Mouse (Mus musculus) limb, embryonic 14.5 days (tissue): Measurements from ENCODE around the gene Prdm16. TPM values are rescaled to one million over a fixed set of nuclear protein-coding genes. Genes with fewer than 3 reads are reported as not detected.

Experiments used
- ATAC-seq: fragments of 200-750 bp; cut with Nextera tagmentation; 2 replicates; pipeline ENCODE4 v1.8.0; 2017; ENCODE audit warnings: low read depth, moderate number of reproducible peaks, moderate TSS enrichment; ENCODE audit not compliant: low FRiP score
- DNase-seq: peaks from one replicate; pipeline ENCODE4 v3.0.0-alpha.2; 2015; ENCODE audit warnings: low spot score
- H3K27ac ChIP-seq: fragments of 300-500 bp; sonication (generic); replicated peaks from 2 replicates; pipeline ENCODE4 v1.5.1; 2014; ENCODE audit warnings: low read depth, mild to moderate bottlenecking, low read length, moderate library complexity, mixed read lengths
- H3K27me3 ChIP-seq: fragments of 300-500 bp; sonication (generic); 2 replicates; pipeline ENCODE4 v1.6.1; 2014; ENCODE audit warnings: low read length, mixed read lengths; ENCODE audit not compliant: control insufficient read depth, insufficient read depth
- H3K36me3 ChIP-seq: fragments of 300-500 bp; sonication (generic); 2 replicates; pipeline ENCODE4 v1.6.1; 2014; ENCODE audit warnings: mild to moderate bottlenecking, low read length, moderate library complexity, mixed read lengths; ENCODE audit not compliant: control insufficient read depth, insufficient read depth
- H3K4me1 ChIP-seq: fragments of 300-500 bp; sonication (generic); 2 replicates; pipeline ENCODE4 v1.6.1; 2014; ENCODE audit warnings: antibody characterized with exemption, low read length, mixed read lengths; ENCODE audit not compliant: control insufficient read depth, insufficient read depth
- H3K4me2 ChIP-seq: fragments of 300-500 bp; sonication (generic); replicated peaks from 2 replicates; pipeline ENCODE4 v1.6.1; 2014; ENCODE audit warnings: low read depth, mild to moderate bottlenecking, low read length, moderate library complexity; ENCODE audit not compliant: severe bottlenecking
- H3K4me3 ChIP-seq: fragments of 300-500 bp; sonication (generic); replicated peaks from 2 replicates; pipeline ENCODE4 v1.5.1; 2014; ENCODE audit warnings: low read length
- H3K9ac ChIP-seq: fragments of 300-500 bp; sonication (generic); 2 replicates; pipeline ENCODE4 v1.6.1; 2014; ENCODE audit warnings: mild to moderate bottlenecking, low read depth, low read length, moderate library complexity; ENCODE audit not compliant: severe bottlenecking
- H3K9me3 ChIP-seq: fragments of 300-500 bp; sonication (generic); 2 replicates; pipeline ENCODE4 v1.6.1; 2016; ENCODE audit warnings: low read length; ENCODE audit not compliant: control insufficient read depth
- POLR2A ChIP-seq: fragments of 200-500 bp; IDR thresholded peaks from 2 replicates; pipeline ENCODE4 v1.8.0; 2012; ENCODE audit warnings: inconsistent platforms, mild to moderate bottlenecking, moderate library complexity, borderline replicate concordance; ENCODE audit not compliant: insufficient read depth, insufficient read length; ENCODE audit errors: extremely low read depth
- WGBS: fragments of 180-500 bp; shearing (Covaris S2); extraction: QIAGEN DNeasy Blood & Tissue Kit; methylation state at CpG from one replicate; pipeline ENCODE4 v1.1.7; 2014; 5-methylcytosine and 5-hydroxymethylcytosine counted together
- polyA plus RNA-seq, 2 experiments: library from polyadenylated mRNA; depleted of rRNA in 1 of 2; stranded (reverse) in 1 of 2; unstranded in 1 of 2; fragments of >200 nt; fragmentation: Nextera tagmentation in 1 of 2; extraction: Ambion mirVana in 1 of 2; gene quantifications; 2 replicates each; pipeline versions ENCODE4 v1.2.1 to v1.2.3; 2012 to 2014

Gene Prdm16
- polyA plus RNA-seq, 2 experiments, result 11.7 to 25.6 TPM

- Histone ChIP-seq H3K9me3 (no peaks in the 10 kb centered on the region), H3K27me3 (no peaks in the 10 kb centered on the region), H3K4me3 (no peak overlapping the region), H3K9ac (no peak overlapping the region), H3K4me2 (no peak overlapping the region), H3K36me3 (no peaks in the 10 kb centered on the region), H3K27ac (no peak overlapping the region), H3K4me1 (no peaks in the 10 kb centered on the region)
- 0 out of 2 replicates have a peak, but pooled peaks have one; percentile 10 for ATAC-seq
- no peak for TF ChIP-seq POLR2A
- 79% methylated on average over 7 of the region's 7 CpGs for WGBS
- DNase-seq, result no peak
These were observed 353.0 kb downstream of the Prdm16 start for GRCm38 (mm10) chr4:154283671-154284070.

GRCm38 (mm10) chr4:154279481-154279880 lies 357.2 kb downstream of the Prdm16 start:
- Histone ChIP-seq H3K4me3 (no peak overlapping the region), H3K9me3 (no peaks in the 10 kb centered on the region), H3K27me3 (no peaks in the 10 kb centered on the region), H3K27ac (no peak overlapping the region), H3K4me2 (no peak overlapping the region), H3K9ac (no peak overlapping the region), H3K36me3 (peaks cover 7% of the 10 kb centered on the region), H3K4me1 (no peaks in the 10 kb centered on the region)
- no peak for ATAC-seq
- 71% methylated on average over 9 of the region's 9 CpGs for WGBS
- DNase-seq, result no peak
- no peak for TF ChIP-seq POLR2A

GRCm38 (mm10) chr4:154273000-154273399 lies 363.7 kb downstream of the Prdm16 start:
- WGBS, result 38% methylated on average over 3 of the region's 3 CpGs
- no peak for TF ChIP-seq POLR2A
- peak; percentile 35; the same call in 1 of the 2 replicates for ATAC-seq
- no peak overlapping the region for H3K27ac ChIP-seq
- H3K9ac ChIP-seq, result no peak overlapping the region
- H3K4me2 ChIP-seq, result no peak overlapping the region
- no peak overlapping the region for H3K4me3 ChIP-seq
- no peaks in the 10 kb centered on the region for H3K27me3 ChIP-seq
- peaks cover 50% of the 10 kb centered on the region for H3K36me3 ChIP-seq
- DNase-seq, result peak; percentile 77
- H3K4me1 ChIP-seq, result no peaks in the 10 kb centered on the region
- H3K9me3 ChIP-seq, result no peaks in the 10 kb centered on the region

- H3K27ac ChIP-seq, result no peak overlapping the region
- no peak for TF ChIP-seq POLR2A
- 63% methylated on average over 9 of the region's 10 CpGs for WGBS
- peaks cover 72% of the 10 kb centered on the region for H3K36me3 ChIP-seq
- H3K4me3 ChIP-seq, result no peak overlapping the region
- no peak overlapping the region for H3K9ac ChIP-seq
- DNase-seq, result no peak
- H3K9me3 ChIP-seq, result no peaks in the 10 kb centered on the region
- no peak overlapping the region for H3K4me2 ChIP-seq
- ATAC-seq, result no peak
- no peaks in the 10 kb centered on the region for H3K27me3 ChIP-seq
- no peaks in the 10 kb centered on the region for H3K4me1 ChIP-seq
These were observed 367.2 kb downstream of the Prdm16 start for GRCm38 (mm10) chr4:154269520-154269919.

GRCm38 (mm10) chr4:154267511-154267910 lies 369.2 kb downstream of the Prdm16 start:
- H3K4me1 ChIP-seq, result no peaks in the 10 kb centered on the region
- H3K36me3 ChIP-seq, result peaks cover 72% of the 10 kb centered on the region
- H3K4me2 ChIP-seq, result no peak overlapping the region
- WGBS, result 89% methylated on average over 6 of the region's 6 CpGs
- no peaks in the 10 kb centered on the region for H3K27me3 ChIP-seq
- H3K4me3 ChIP-seq, result no peak overlapping the region
- no peak for ATAC-seq
- H3K9me3 ChIP-seq, result no peaks in the 10 kb centered on the region
- H3K27ac ChIP-seq, result no peak overlapping the region
- no peak for TF ChIP-seq POLR2A
- no peak for DNase-seq
- H3K9ac ChIP-seq, result no peak overlapping the region

Other genes with a start within 250 kb of the Prdm16 start
- gene Actrt2, start 31.0 kb upstream of the Prdm16 start, polyA plus RNA-seq (2012; rRNA removed), result not detected in 2 replicates
- gene Actrt2, start 31.0 kb upstream of the Prdm16 start, polyA plus RNA-seq (2014; fragmentation: Nextera tagmentation; extraction: Ambion mirVana), result not detected in 2 replicates
- gene Ttc34, start 200.6 kb upstream of the Prdm16 start, polyA plus RNA-seq (2012; rRNA removed), result 0.09 and 0.13 TPM in 2 replicates
- gene Ttc34, start 200.6 kb upstream of the Prdm16 start, polyA plus RNA-seq (2014; fragmentation: Nextera tagmentation; extraction: Ambion mirVana), result 0.06 and 0.10 TPM in 2 replicates
- 0.11 and 0.15 TPM in 2 replicates for gene Mmel1, start 232.7 kb upstream of the Prdm16 start, polyA plus RNA-seq (2012; rRNA removed)
- 0.10 TPM in 1 of 2 replicates, not detected in the other for gene Mmel1, start 232.7 kb upstream of the Prdm16 start, polyA plus RNA-seq (2014; fragmentation: Nextera tagmentation; extraction: Ambion mirVana)